Mouse (Mus musculus): ENCODE data around the gene Gm49322. TPM values are rescaled to one million over a fixed set of nuclear protein-coding genes. Genes with fewer than 3 reads are reported as not detected.

Gm49322 gene
- polyA plus RNA-seq, 1 experiment: 4.5 TPM

- TF ChIP-seq POLR2A (IDR thresholded peaks at IDR 0.05; ENCODE audit: borderline replicate concordance, extremely low read depth, insufficient read depth, insufficient read length, poor library complexity, severe bottlenecking) (no peak), CTCF (IDR thresholded peaks at IDR 0.05; ENCODE audit: borderline replicate concordance, extremely low read depth, insufficient read depth, insufficient read length) (no peak)
- peak; percentile 45 for DNase-seq (ENCODE audit: low read depth)
These were observed 31.9 kb upstream of the Gm49322 start for GRCm38 (mm10) chr10:80573944-80574343.

- TF ChIP-seq POLR2A (IDR thresholded peaks at IDR 0.05; ENCODE audit: borderline replicate concordance, extremely low read depth, insufficient read depth, insufficient read length, poor library complexity, severe bottlenecking) (no peak), CTCF (IDR thresholded peaks at IDR 0.05; ENCODE audit: borderline replicate concordance, extremely low read depth, insufficient read depth, insufficient read length) (no peak)
- DNase-seq (ENCODE audit: low read depth): no peak
These were observed 30.9 kb upstream of the Gm49322 start for GRCm38 (mm10) chr10:80574896-80575295.

GRCm38 (mm10) chr10:80575925-80576324, 29.9 kb upstream of the Gm49322 start:
- no peak for TF ChIP-seq CTCF (IDR thresholded peaks at IDR 0.05; ENCODE audit: borderline replicate concordance, extremely low read depth, insufficient read depth, insufficient read length)
- TF ChIP-seq POLR2A (IDR thresholded peaks at IDR 0.05; ENCODE audit: borderline replicate concordance, extremely low read depth, insufficient read depth, insufficient read length, poor library complexity, severe bottlenecking): no peak
- no peak for DNase-seq (ENCODE audit: low read depth)

- DNase-seq (ENCODE audit: low read depth): peak; percentile 30
- TF ChIP-seq CTCF (IDR thresholded peaks at IDR 0.05; ENCODE audit: borderline replicate concordance, extremely low read depth, insufficient read depth, insufficient read length) (no peak), POLR2A (IDR thresholded peaks at IDR 0.05; ENCODE audit: borderline replicate concordance, extremely low read depth, insufficient read depth, insufficient read length, poor library complexity, severe bottlenecking) (no peak)
These were observed 29.2 kb upstream of the Gm49322 start for GRCm38 (mm10) chr10:80576351-80577194.

- peak; percentile 97 for DNase-seq (ENCODE audit: low read depth)
- 0 out of 2 replicates have a peak, but pooled peaks have one; percentile 18 for TF ChIP-seq POLR2A (IDR thresholded peaks at IDR 0.05; ENCODE audit: borderline replicate concordance, extremely low read depth, insufficient read depth, insufficient read length, poor library complexity, severe bottlenecking)
- no peak for TF ChIP-seq CTCF (IDR thresholded peaks at IDR 0.05; ENCODE audit: borderline replicate concordance, extremely low read depth, insufficient read depth, insufficient read length)
These were observed 28.4 kb upstream of the Gm49322 start, which contains the start of gene Klf16 for GRCm38 (mm10) chr10:80577195-80578130. Gene Klf16 (minus strand): TSS chr10:80577321.

GRCm38 (mm10) chr10:80578131-80578750, 27.6 kb upstream of the Gm49322 start:
- DNase-seq (ENCODE audit: low read depth): peak; percentile 82
- peak; percentile 77 for TF ChIP-seq CTCF (IDR thresholded peaks at IDR 0.05; ENCODE audit: borderline replicate concordance, extremely low read depth, insufficient read depth, insufficient read length)
- no peak for TF ChIP-seq POLR2A (IDR thresholded peaks at IDR 0.05; ENCODE audit: borderline replicate concordance, extremely low read depth, insufficient read depth, insufficient read length, poor library complexity, severe bottlenecking)

- TF ChIP-seq POLR2A (IDR thresholded peaks at IDR 0.05; ENCODE audit: borderline replicate concordance, extremely low read depth, insufficient read depth, insufficient read length, poor library complexity, severe bottlenecking) (no peak), CTCF (IDR thresholded peaks at IDR 0.05; ENCODE audit: borderline replicate concordance, extremely low read depth, insufficient read depth, insufficient read length) (peak; percentile 55; the same call in 1 of the 2 replicates)
- DNase-seq (ENCODE audit: low read depth): peak; percentile 71
These were observed 26.9 kb upstream of the Gm49322 start for GRCm38 (mm10) chr10:80578911-80579310.

GRCm38 (mm10) chr10:80583047-80583446, 22.8 kb upstream of the Gm49322 start:
- DNase-seq (ENCODE audit: low read depth): no peak
- TF ChIP-seq POLR2A (IDR thresholded peaks at IDR 0.05; ENCODE audit: borderline replicate concordance, extremely low read depth, insufficient read depth, insufficient read length, poor library complexity, severe bottlenecking): no peak
- no peak for TF ChIP-seq CTCF (IDR thresholded peaks at IDR 0.05; ENCODE audit: borderline replicate concordance, extremely low read depth, insufficient read depth, insufficient read length)

GRCm38 (mm10) chr10:80584045-80584488, 21.8 kb upstream of the Gm49322 start:
- DNase-seq (ENCODE audit: low read depth): no peak
- TF ChIP-seq POLR2A (IDR thresholded peaks at IDR 0.05; ENCODE audit: borderline replicate concordance, extremely low read depth, insufficient read depth, insufficient read length, poor library complexity, severe bottlenecking): no peak
- TF ChIP-seq CTCF (IDR thresholded peaks at IDR 0.05; ENCODE audit: borderline replicate concordance, extremely low read depth, insufficient read depth, insufficient read length): no peak

GRCm38 (mm10) chr10:80584642-80585552, 20.9 kb upstream of the Gm49322 start:
- TF ChIP-seq CTCF (IDR thresholded peaks at IDR 0.05; ENCODE audit: borderline replicate concordance, extremely low read depth, insufficient read depth, insufficient read length): no peak
- no peak for TF ChIP-seq POLR2A (IDR thresholded peaks at IDR 0.05; ENCODE audit: borderline replicate concordance, extremely low read depth, insufficient read depth, insufficient read length, poor library complexity, severe bottlenecking)
- no peak for DNase-seq (ENCODE audit: low read depth)
